Mouse (Mus musculus): Measurements from ENCODE around the gene Gkn2.

Gene Gkn2

GRCm38 (mm10) chr6:87399886-87400566 lies 26.9 kb downstream of the Gkn2 start:
- DNase-seq (ENCODE audit: low spot score) = no peak

GRCm38 (mm10) chr6:87401456-87401855 lies 28.3 kb downstream of the Gkn2 start:
- DNase-seq (ENCODE audit: low spot score) = no peak

- DNase-seq (ENCODE audit: low spot score) = no peak
Measured at GRCm38 (mm10) chr6:87412011-87412410, 38.9 kb downstream of the Gkn2 start.

GRCm38 (mm10) chr6:87422304-87422703 lies 49.1 kb downstream of the Gkn2 start:
- no peak for DNase-seq (ENCODE audit: low spot score)

- no peak for DNase-seq (ENCODE audit: low spot score)
Measured at GRCm38 (mm10) chr6:87424037-87424816, 51.1 kb downstream of the Gkn2 start.

- DNase-seq (ENCODE audit: low spot score) = no peak
Measured at GRCm38 (mm10) chr6:87426954-87427353, 53.8 kb downstream of the Gkn2 start.

- no peak for DNase-seq (ENCODE audit: low spot score)
Measured at GRCm38 (mm10) chr6:87427616-87428015, 54.5 kb downstream of the Gkn2 start.

GRCm38 (mm10) chr6:87428487-87429044 lies 55.4 kb downstream of the Gkn2 start, which contains the start of gene Bmp10:
Gene Bmp10, plus strand, starts transcription at chr6:87428994.
- DNase-seq (ENCODE audit: low spot score) = no peak
